Mouse (Mus musculus): Measurements from ENCODE around the gene Dohh. TPM values are rescaled to one million over a fixed set of nuclear protein-coding genes. Genes with fewer than 3 reads are reported as not detected.
A peak's percentile ranks its signal among the peaks of the same experiment; 100 is the strongest.

Gene Dohh
- total RNA-seq, 2 experiments from 2014 or later: 41.1 to 44.1 TPM

- no peak for DNase-seq (ENCODE audit: low spot score)
Measured at GRCm38 (mm10) chr10:81417227-81418215, 33.3 kb downstream of the Dohh start.

DNA sequence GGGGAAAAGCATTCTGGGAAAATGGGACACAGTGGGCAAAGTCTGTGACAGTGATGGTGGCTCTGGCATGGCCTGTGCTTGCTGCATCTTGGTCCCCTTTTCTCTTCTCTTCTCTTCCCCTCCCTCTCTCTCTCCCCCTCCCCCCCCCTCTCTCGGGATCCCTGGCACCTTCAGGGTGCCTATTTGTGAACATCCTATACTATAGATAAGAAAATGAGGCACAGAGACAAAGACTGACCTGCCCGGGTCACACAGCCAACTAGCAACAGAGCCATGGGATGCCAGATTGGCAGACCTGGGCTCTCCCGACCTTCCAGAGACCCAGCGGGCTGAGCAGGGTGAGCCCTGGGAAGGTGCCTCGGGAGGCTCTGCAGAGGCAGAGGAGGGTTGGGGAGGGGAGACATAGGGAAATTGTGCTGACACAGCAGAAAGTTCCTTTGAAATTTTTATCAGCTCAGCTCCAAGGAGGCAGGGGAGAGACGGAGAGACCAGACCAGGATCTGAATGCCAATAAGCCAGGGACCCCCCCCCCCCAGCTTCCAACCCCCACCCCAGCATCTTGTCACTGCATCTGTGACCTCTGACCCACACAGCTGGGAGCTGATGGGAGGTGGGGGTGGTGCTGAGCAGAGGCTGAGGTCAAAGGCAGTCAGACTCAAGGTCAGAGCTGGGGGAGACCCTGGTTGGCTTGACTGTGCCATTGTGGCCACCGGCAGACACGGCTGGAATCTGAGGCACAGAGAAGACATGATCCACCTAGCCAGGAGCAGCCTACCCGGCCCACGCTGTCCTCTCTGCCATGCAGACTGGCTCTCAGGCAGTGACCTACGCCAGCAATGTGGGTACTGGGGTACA lies 34.2 kb downstream of the Dohh start:
- DNase-seq (ENCODE audit: low spot score): no peak

- no peak for DNase-seq (ENCODE audit: low spot score)
Measured at GRCm38 (mm10) chr10:81419111-81419928, 35.1 kb downstream of the Dohh start.

GRCm38 (mm10) chr10:81420191-81420767 lies 36.1 kb downstream of the Dohh start:
- peak; percentile 31 for DNase-seq (ENCODE audit: low spot score)

GRCm38 (mm10) chr10:81421041-81421796 lies 37.0 kb downstream of the Dohh start:
- no peak for DNase-seq (ENCODE audit: low spot score)

DNA sequence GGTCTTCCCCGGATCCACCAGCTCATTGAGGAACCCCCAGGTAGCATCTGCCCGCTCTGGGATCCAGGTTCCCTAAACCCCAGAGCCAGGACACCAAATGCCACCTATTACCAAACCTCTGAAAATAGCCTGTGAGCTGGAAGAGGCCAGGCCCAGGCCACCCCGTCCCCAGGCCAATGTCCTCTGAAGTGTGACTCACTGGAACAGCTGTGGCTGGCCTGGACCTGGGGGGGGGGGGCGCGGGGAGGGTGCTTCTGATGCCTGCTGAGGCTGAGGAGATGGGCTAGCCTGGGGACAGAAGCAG lies 37.5 kb downstream of the Dohh start:
- DNase-seq (ENCODE audit: low spot score): peak; percentile 85

GRCm38 (mm10) chr10:81422191-81422590 lies 38.0 kb downstream of the Dohh start:
- peak; percentile 61 for DNase-seq (ENCODE audit: low spot score)

DNA sequence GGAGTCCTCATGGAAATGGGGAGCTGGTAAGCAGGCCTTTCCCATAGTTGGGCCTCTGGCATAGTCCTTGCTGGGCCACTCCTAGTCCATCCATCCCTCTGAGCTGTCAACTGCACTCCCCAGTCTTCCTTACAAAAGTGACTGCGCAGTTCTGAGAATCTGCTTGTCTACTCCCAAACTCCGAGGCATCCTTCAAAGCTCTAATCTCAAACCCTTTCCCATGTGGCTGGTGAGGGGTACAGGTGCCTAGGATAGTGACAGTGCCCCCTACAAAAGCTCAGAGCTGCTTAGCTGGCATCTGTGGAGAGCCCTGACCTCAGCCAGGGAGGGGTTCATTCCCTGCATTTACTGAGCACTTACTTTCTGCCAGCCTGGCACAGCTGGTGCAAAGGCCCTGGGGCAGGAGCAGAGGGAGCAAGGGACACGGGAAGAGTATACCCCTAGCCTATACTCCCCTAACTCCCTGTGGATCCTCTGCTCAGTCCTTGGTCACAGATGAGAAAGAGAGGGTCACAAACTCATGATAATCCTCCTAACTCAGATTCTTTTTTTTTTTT lies 38.5 kb downstream of the Dohh start:
- DNase-seq (ENCODE audit: low spot score): no peak

DNA sequence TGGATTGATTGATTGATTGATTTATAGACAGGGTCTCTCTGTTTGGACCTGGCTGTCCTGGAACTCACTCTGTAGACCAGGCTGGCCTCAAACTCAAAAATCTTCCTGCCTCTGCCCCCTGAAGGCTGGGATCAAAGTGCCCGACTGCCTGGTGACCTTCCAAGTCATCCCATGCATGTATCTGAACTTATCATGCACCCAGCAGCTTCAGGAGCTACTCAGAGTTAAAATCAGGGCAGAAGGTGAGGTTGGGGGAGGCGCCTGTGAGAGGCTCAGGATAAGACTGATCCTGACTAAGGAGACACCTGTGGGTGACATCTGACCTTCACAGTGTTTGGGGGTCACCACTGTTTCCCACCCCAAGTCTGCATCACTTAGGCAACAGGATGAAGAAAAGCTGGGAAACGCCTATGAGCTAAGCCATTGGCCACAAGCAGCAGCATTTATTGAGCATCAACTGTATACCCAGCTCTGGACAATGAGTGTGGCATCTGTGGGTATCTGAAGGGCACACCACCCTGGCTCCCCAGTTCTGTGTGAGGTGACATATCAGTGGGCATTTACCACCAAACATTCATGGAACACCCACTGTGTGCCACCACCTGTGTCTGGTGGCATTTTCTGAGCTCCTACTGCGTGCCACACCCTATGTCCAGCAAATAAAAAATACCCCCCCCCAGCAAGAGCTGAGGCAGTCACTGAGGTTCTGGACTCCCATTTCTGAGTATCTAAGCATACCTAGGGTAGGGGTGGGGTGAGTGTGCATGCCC lies 39.4 kb downstream of the Dohh start:
- peak; percentile 7 for DNase-seq (ENCODE audit: low spot score)

- DNase-seq (ENCODE audit: low spot score): peak; percentile 88
Measured at GRCm38 (mm10) chr10:81424246-81425051, 40.2 kb downstream of the Dohh start.

DNA sequence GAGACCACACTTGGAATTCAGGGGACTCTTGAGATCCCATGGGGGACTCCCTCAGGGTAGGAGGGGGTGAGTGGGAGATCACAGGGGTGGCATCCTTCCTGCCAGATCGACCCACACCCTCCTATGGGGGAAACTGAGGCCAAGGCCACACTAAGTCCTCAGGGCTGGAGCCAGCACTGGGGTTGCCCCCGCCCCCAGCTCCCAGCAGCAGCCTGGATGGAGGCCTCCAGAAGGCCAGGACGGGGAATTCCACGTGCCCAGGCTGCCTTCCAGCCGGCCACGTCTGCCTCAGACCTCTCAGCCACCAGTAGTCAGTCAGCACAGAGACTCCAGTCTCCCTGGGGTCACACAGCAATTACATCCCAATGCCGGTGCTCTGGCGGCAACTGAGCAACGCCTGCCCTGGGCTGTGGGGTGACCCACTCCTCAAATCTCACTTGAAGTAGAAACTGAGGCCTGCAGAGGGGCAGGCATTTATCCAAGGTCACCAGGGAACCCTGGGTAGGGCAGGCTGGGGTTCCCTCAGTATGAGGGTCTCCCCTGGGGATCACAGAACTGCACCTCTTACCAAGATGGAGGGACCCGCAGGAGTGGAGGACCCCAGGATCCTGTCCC lies 41.1 kb downstream of the Dohh start:
- DNase-seq (ENCODE audit: low spot score): peak; percentile 69

- peak; percentile 32 for DNase-seq (ENCODE audit: low spot score)
Measured at GRCm38 (mm10) chr10:81426081-81426671, 41.9 kb downstream of the Dohh start.

DNA sequence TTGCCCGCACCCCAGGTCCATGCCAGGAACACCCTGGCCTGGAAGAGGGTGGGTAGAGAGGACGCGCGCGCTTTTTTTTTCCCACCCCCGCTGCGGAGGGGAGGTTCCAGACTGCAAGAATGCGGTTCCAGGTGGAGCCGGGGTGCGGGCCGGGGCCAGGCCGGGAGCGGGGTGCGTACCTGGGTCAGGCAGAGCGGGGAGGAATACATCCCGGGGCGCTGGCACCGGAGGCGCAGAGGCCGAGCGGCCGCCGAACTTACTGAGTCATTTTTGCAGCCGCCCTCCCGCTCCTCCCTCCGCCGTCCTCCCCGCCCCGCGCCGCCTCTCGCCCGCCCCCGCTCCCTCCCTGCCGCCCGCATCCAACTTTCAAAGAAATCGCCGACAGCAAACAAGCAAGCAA lies 42.7 kb downstream of the Dohh start:
- peak; percentile 71 for DNase-seq (ENCODE audit: low spot score)

GRCm38 (mm10) chr10:81427327-81427726 lies 43.1 kb downstream of the Dohh start:
- DNase-seq (ENCODE audit: low spot score): no peak

- no peak for DNase-seq (ENCODE audit: low spot score)
Measured at GRCm38 (mm10) chr10:81427804-81428506, 43.7 kb downstream of the Dohh start.

DNA sequence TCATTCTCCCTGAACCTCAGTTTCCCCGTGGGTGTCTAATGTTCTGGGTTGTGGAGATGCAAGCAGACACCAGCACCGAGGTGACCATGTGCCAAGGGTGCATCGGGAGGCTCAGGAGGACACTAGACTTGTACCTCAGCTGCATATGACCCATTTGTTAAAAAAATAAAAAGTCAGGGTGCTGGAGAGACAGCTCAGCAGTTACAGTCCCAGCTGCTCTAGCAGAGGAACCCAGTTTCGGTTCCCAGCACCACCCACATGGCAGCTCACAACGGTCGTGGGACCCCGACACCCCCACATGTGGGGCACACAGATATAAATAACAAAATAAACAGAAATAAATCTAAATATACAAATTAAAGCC lies 44.3 kb downstream of the Dohh start:
- DNase-seq (ENCODE audit: low spot score): no peak

DNA sequence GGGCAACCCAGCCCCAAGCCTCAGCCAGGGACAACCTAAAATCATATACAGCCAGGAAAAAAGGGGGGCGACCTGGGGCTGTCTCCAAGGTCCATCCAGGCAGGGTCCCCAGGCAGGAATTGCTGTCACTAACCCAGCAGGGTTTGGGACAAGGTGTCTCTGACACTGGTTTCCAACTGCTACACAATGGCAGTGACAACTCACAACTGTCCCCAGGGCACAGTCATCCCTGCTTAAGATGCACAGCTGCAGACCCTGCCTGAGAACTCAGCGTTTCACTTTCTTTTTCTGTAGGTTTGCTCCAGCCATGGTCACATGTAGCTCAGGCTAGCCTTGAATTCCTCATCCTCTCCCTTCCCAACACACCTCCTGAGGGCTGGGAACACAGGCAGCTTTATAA lies 44.9 kb downstream of the Dohh start:
- DNase-seq (ENCODE audit: low spot score): no peak

Data from gastrocnemius, adult 18-20 months (tissue).